35 mouse cellular contexts compared by ENCODE assay signal in the genomic region with DNA sequence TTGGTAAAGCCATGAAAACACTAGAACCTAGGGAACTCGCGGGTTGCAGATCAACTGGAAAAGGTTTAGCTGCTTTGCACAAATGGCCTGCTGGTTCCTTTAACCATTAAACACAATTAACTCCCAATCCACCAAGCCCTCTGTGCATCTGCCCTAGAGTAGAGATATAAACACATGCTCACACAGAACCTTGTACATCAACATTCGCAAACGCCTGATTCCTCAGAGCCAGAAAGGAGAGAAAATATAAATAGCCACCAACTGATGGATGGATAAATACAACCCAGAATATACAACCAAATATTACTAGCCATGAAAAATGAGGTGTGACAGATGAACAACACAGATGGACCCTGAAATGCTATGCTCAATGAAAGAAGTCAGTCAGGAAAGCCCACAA.
"Had no signal": no experiment of that assay in that cellular context is flagged by ENCODE, and none has a peak within 500 bp of the region (broad histone marks: within the 10 kb centered on the region; RNA-seq: fewer than 3 reads in every experiment).

No protein-coding gene starts in this region.

- H3K27ac ChIP-seq: heart, adult 2 months; heart, embryonic 10.5 days; heart, embryonic 13.5 days; heart, embryonic 15.5 days; hindbrain, embryonic 10.5 days; hindbrain, embryonic 12.5 days; hindbrain, embryonic 13.5 days; hindbrain, embryonic 14.5 days; hindbrain, embryonic 15.5 days; hindbrain, postnatal 0 days; intestine, embryonic 15.5 days; kidney, embryonic 15.5 days; kidney, postnatal 0 days; layer of hippocampus, adult 2 months had no signal

- H3K4me3 ChIP-seq: heart, adult 2 months; heart, embryonic 10.5 days; heart, embryonic 12.5 days; heart, embryonic 13.5 days; heart, embryonic 15.5 days; hindbrain, embryonic 10.5 days; hindbrain, embryonic 12.5 days; hindbrain, embryonic 13.5 days; hindbrain, embryonic 15.5 days; intestine, embryonic 15.5 days; kidney, embryonic 15.5 days; layer of hippocampus, adult 2 months had no signal

- H3K27me3 ChIP-seq: heart, embryonic 12.5 days; heart, embryonic 13.5 days; heart, embryonic 15.5 days; hindbrain, embryonic 12.5 days; hindbrain, embryonic 13.5 days; hindbrain, embryonic 15.5 days; intestine, embryonic 15.5 days; kidney, embryonic 15.5 days had no signal

- H3K36me3 ChIP-seq: heart, embryonic 13.5 days; heart, embryonic 15.5 days; hindbrain, embryonic 10.5 days; hindbrain, embryonic 12.5 days; hindbrain, embryonic 13.5 days; hindbrain, embryonic 15.5 days; intestine, embryonic 15.5 days; kidney, embryonic 15.5 days had no signal

- H3K9ac ChIP-seq: heart, embryonic 12.5 days; heart, embryonic 13.5 days; heart, embryonic 15.5 days; hindbrain, embryonic 12.5 days; hindbrain, embryonic 13.5 days; hindbrain, embryonic 14.5 days; hindbrain, embryonic 15.5 days; intestine, embryonic 15.5 days; kidney, embryonic 15.5 days had no signal

- DNase-seq: heart, adult 2 months; heart, postnatal 14 days; heart, postnatal 36 days; heart, postnatal 4 days; kidney, adult 11 months; kidney, adult 18-20 months; kidney, adult 2 months; kidney, adult 8-10 months; kidney, adult 9 months; kidney, postnatal 10 days; kidney, postnatal 14 days; kidney, postnatal 25 days; kidney, postnatal 36 days; kidney, postnatal 4 days; layer of hippocampus, adult 9-11 months; layer of hippocampus, postnatal 36 days had no signal

- H3K9me3 ChIP-seq: heart, embryonic 10.5 days; heart, embryonic 13.5 days; heart, embryonic 15.5 days; hindbrain, embryonic 10.5 days; hindbrain, embryonic 12.5 days; hindbrain, embryonic 13.5 days; hindbrain, embryonic 15.5 days; intestine, embryonic 15.5 days; kidney, embryonic 15.5 days had no signal

- H3K4me1 ChIP-seq: hindbrain, embryonic 10.5 days; hindbrain, embryonic 12.5 days; hindbrain, embryonic 15.5 days had no signal

- ATAC-seq: hindbrain, embryonic 16.5 days; hindbrain, postnatal 0 days; inflammation-experienced regulatory T-cells, adult 6 months; intestine, embryonic 15.5 days; intestine, embryonic 16.5 days; intestine, postnatal 0 days had no signal

- H3K4me2 ChIP-seq: heart, embryonic 11.5 days; heart, embryonic 12.5 days; heart, embryonic 13.5 days; heart, embryonic 15.5 days; hindbrain, embryonic 12.5 days; hindbrain, embryonic 13.5 days; hindbrain, embryonic 14.5 days; hindbrain, embryonic 15.5 days; intestine, embryonic 15.5 days; kidney, embryonic 15.5 days had no signal
